Mouse (Mus musculus) layer of hippocampus, adult 9-11 months (tissue): ENCODE results near the gene Acox1.

Source experiments
- DNase-seq: peaks from one replicate; pipeline ENCODE4 v3.0.0; 2022

Gene Acox1

DNA sequence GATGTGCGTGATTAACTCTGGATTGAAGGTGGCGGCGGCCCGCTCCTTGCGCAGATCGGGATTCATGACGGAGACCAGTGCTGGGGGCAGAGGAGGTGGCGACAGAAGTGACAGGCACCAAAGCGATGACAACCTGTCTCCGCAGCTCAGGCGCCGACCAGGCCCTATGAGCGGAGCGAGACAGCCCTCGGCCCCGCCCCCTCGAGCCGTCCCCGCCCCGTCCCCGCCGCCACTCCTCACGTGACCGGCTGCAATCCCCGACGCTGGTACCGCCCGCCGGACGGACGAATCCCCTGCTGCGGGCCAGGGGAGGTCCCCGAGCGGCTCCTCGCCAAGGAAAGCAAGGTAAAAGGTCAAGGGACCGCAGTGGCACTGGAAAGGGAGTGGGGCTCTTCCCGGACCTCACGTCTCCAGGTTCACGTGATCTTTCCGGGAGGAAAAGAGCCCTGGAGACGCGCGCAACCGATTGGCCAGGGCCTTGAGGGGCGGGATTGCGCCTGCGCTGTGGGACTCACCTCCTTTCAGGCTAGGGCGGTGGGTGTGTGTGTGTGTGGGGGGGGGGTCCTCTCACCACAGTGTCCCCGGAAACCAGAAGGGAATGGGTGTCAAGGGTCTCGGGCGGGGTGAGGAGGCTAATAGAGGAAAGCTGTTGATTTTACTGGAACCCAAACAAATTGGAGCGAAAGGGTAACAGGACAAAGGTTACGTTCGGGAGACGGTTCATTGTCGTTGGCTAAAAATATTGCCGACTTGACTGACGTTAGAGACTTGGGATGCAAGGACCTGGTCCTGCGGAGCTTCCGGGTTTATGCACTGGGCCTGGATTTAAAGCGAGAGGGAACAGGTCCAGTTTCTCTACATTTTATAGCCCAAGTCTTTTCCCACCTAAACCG, at the start of gene Acox1, which contains the start of gene Ten1:
TSS of gene Acox1 (minus strand) at position 407 of the 893 bp plus-strand sequence.
TSS of gene Ten1 (plus strand) at position 217 of the 893 bp plus-strand sequence.
- DNase-seq, result peak; percentile 95

GRCm38 (mm10) chr11:116247502-116248222, 48.8 kb upstream of the Acox1 start:
- DNase-seq, result no peak

- no peak for DNase-seq
Measured at GRCm38 (mm10) chr11:116245616-116246015, 46.8 kb upstream of the Acox1 start.

DNA sequence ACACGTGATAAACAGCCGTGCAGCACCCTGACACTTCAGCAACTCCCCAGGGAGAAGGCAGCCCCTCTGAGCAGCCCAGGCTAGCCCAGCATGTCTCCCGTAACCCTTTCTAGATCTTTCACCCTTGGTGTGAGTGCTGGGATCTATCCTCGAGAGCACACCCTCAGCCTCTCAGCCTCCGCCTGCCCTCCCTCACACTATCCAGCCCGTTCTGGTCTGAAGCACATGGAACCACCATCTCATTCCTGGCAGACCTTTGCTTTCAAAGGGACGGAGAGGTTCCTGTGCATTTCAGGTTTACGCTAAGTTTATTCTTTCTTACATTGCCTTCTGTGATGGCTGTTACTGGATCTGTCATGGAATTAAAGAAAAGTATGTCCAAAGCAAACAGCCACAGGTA, 45.7 kb upstream of the Acox1 start:
- no peak for DNase-seq

GRCm38 (mm10) chr11:116241744-116242235, 42.9 kb upstream of the Acox1 start:
- DNase-seq, result no peak

- no peak for DNase-seq
Measured at GRCm38 (mm10) chr11:116239797-116240196, 41.0 kb upstream of the Acox1 start.

DNA sequence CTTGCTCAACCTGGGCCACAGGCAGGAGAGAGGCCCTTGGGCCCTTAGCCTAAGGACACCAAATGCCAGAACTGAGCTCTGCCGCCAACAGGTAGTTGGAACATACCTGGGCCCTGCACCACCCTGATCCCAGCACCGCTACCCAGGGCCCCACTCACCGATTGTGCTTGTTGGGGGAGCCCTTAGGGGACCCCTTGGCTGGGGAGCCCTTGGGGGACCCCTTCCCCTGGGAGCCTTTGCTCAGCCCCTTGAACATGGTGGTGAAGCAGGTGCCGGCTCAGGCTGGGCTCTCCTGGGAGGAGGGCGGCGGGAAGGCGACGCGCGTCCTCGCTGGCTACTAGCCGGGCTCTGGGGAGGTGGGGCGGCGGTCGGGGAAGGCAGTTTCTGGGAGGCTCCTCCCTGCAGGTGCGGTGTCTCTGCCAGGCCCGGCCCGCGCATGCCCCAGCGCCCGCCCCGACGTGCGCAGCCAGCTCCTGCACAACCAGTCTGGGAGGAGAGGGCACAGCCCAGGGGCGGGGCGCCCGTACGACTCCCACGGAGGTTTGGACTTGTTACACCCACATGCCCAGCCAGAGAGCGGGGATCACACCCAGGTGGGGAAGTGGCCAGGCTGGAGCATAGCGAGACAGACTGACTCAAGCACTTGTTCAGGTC, 39.0 kb upstream of the Acox1 start, which contains the start of gene Evpl:
TSS of gene Evpl (minus strand) at position 336 of the 654 bp plus-strand sequence.
- DNase-seq, result no peak

- no peak for DNase-seq
Measured at GRCm38 (mm10) chr11:116234901-116235300, 36.1 kb upstream of the Acox1 start.

GRCm38 (mm10) chr11:116232427-116232826, 33.6 kb upstream of the Acox1 start:
- no peak for DNase-seq

- no peak for DNase-seq
Measured at GRCm38 (mm10) chr11:116228699-116229098, 29.9 kb upstream of the Acox1 start.

GRCm38 (mm10) chr11:116226414-116226813, 27.6 kb upstream of the Acox1 start:
- DNase-seq, result peak; percentile 37

- no peak for DNase-seq
Measured at GRCm38 (mm10) chr11:116222740-116223059, 23.9 kb upstream of the Acox1 start.

DNA sequence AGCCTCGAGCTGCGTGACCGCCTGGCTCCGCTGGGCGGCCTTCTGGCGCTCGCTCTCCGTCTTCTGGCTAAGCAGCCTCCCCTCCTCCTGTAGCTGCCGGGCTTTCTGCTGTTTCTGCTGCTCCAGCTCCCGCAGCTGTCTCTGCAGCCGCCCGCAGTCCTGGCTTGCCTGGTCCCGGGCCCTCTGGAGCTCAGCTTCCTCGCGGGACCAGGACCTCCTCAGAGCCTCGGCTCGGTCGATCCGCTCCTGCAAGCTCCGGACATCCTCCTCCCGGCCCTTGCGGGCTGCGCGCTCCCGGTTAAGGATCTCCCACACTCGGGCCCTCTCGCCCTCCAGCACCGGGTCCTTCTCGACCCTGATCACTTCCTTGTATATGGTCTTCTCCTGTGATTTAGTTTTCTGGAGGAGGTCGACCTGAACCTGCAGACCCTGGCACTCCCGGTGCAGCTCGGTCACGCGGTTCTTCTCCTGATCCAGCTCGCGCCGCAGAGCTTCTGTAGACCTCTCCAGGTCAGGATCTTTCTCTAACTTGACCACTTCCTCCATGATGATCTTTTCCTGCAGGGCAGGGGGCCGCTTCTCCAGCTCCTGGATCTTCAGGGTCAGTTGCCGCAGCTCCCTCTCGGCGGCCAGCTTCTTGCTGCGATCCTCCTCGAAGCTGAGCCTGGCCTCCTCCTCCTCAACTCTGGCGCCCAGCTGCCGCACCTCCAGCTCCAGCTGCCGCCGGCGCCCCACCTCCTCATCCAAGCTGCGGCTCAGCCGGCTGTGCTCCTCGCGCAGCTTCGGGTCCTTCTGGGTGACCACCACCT, 23.3 kb upstream of the Acox1 start:
- no peak for DNase-seq

DNA sequence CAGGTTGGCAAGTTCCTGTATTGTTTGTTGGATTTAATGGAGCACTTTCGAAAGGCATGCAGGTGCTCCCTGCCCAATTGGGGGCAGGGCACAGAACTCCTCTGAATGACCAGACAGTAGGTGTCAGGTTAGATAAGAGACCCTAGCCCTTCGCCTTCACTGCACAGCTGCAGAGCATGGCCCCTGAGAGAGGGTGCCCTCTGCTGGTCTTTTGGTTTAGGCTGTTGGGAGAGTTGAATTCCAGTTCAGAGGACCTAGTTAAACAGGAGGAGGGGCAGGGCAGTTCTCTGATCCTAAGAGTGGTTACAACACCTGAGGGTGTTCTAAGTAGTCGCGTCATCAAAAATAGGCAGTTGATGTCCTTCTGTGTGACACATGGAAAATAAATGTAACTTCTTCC, 21.0 kb upstream of the Acox1 start:
- no peak for DNase-seq

DNA sequence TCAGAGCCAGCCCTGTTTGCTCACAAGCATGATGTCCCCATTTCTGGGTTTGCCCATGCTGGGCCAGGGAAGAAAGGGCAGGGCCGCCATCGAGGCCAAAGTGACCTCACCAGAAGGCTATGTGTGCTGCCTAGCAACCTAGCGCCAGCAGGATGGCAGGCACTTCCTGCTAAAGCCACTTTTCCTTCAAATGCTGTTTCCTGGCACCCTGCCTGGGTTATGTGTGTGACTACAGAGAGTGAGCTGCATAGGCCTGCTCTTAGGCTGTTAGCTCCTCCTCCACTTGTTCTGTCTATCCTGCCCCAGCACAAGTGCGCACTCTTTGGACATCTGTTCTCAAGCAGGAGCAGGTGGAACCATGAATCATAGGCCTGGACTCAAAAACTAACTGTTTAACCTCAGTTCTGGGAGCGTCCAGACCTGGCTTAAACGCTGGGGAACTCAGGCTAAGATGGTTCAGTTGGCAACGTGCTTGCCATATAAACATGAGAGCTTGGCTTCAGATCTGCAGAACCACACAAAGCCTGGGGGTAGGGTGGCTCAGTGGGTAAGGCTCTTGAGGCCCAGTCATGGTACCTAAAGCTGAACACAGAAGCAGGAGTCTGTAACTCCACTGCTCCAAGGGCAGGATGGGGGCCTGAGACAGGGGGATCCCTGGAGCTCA, 20.0 kb upstream of the Acox1 start:
- peak; percentile 91 for DNase-seq

DNA sequence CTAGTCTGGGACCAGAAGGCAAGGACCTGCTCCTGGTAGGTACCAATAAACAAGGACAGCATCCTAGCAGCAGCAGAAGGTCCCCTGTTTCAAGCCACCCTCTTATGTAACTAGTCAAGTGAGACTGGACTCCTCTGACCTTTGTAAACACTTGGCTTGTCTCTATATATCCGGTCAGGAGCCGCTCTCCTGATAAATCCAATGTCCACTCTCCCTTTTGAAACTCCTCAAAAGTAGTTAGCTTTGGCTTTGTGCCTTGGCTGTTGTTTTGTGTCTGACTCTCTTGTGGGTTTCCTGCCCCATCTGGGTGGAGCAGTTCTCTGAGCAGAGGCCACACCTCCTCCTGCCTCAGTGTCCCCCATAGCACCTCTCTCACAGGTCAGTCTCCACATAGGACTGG, 19.4 kb upstream of the Acox1 start:
- DNase-seq, result no peak

- no peak for DNase-seq
Measured at GRCm38 (mm10) chr11:116216549-116216948, 17.7 kb upstream of the Acox1 start.

- no peak for DNase-seq
Measured at GRCm38 (mm10) chr11:116215991-116216390, 17.1 kb upstream of the Acox1 start.

DNA sequence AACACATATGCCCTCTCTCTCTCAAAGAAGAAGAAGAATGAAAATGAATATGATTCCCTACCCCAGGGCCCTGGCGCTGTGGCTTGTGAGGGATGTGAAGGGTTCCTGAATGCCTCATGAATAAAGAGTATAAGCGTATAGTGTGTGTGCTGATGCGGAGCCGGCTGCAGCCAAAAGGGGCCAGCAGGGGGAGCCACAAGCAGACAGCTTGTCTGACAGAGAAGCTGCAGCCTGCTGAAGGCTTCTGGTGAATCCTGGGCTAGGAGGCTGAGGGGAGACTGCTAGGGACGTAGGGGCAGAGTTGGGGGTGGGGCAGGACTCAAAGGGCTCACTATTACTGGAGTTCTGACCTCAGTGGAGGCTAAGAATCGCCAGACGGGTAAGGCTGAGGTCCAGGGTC, 16.3 kb upstream of the Acox1 start:
- DNase-seq, result no peak

- DNase-seq, result no peak
Measured at GRCm38 (mm10) chr11:116213877-116214510, 15.1 kb upstream of the Acox1 start.

DNA sequence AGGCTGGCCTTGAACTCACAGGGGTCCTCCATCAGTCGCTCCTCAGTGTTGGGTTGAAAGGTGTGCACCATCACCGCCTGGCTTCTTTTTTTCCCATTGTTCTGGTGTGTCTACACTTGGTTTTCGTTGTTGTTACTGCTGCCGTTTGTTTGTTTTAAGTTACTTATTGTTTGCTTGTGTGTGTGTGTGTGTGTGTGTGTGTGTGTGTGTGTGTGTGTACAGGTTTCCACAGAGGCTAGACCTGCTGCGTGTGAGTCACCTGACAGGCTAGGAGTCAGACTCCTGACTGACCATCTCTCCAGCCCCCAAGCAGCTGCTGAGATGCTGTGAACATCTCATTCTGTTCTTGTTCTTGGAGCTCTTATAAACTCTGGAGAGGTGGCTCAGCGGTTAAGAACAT, 14.0 kb upstream of the Acox1 start:
- no peak for DNase-seq
